ENCODE assay signal across 31 mouse cellular contexts in genomic region chr7:90352183-90352582, GRCm38 (mm10).
"Had no signal": no experiment of that assay in that cellular context is flagged by ENCODE, and none has a peak within 500 bp of the region (broad histone marks: within the 10 kb centered on the region; RNA-seq: fewer than 3 reads in every experiment).

No protein-coding gene starts in this region.

- ATAC-seq: liver, embryonic 12.5 days; liver, postnatal 0 days; lung, postnatal 0 days; midbrain, embryonic 13.5 days; midbrain, embryonic 15.5 days; midbrain, embryonic 16.5 days had no signal

- H3K4me2 ChIP-seq: limb, embryonic 12.5 days; limb, embryonic 13.5 days; limb, embryonic 15.5 days; liver, embryonic 11.5 days; liver, embryonic 12.5 days; liver, embryonic 13.5 days; liver, embryonic 15.5 days; lung, embryonic 14.5 days; lung, embryonic 15.5 days; midbrain, embryonic 12.5 days; midbrain, embryonic 13.5 days; midbrain, embryonic 15.5 days; neural tube, embryonic 12.5 days had no signal

- H3K36me3 ChIP-seq: limb, embryonic 10.5 days; limb, embryonic 12.5 days; limb, embryonic 13.5 days; limb, embryonic 15.5 days; liver, embryonic 12.5 days; liver, embryonic 13.5 days; liver, embryonic 15.5 days; lung, embryonic 15.5 days; midbrain, embryonic 10.5 days; midbrain, embryonic 12.5 days; midbrain, embryonic 13.5 days; midbrain, embryonic 15.5 days; neural tube, embryonic 12.5 days had no signal

- H3K27me3 ChIP-seq: limb, embryonic 12.5 days; limb, embryonic 13.5 days; limb, embryonic 15.5 days; liver, embryonic 12.5 days; liver, embryonic 13.5 days; liver, embryonic 15.5 days; lung, embryonic 15.5 days; megakaryocyte, embryonic 14.5 days; midbrain, embryonic 12.5 days; midbrain, embryonic 13.5 days; midbrain, embryonic 15.5 days; neural tube, embryonic 12.5 days had no signal

- H3K4me1 ChIP-seq: liver, embryonic 12.5 days; liver, embryonic 13.5 days; liver, embryonic 15.5 days; lung, embryonic 15.5 days; midbrain, embryonic 10.5 days; midbrain, embryonic 12.5 days; midbrain, embryonic 13.5 days; midbrain, embryonic 15.5 days; neural tube, embryonic 12.5 days had no signal

- H3K4me3 ChIP-seq: limb, embryonic 10.5 days; limb, embryonic 12.5 days; limb, embryonic 13.5 days; limb, embryonic 15.5 days; liver, embryonic 12.5 days; liver, embryonic 13.5 days; liver, embryonic 15.5 days; lung, embryonic 15.5 days; megakaryocyte, embryonic 14.5 days; midbrain, embryonic 10.5 days; midbrain, embryonic 12.5 days; midbrain, embryonic 13.5 days; midbrain, embryonic 15.5 days; myocyte; neural tube, embryonic 12.5 days had no signal

- H3K9ac ChIP-seq: limb, embryonic 12.5 days; limb, embryonic 13.5 days; limb, embryonic 15.5 days; liver, embryonic 12.5 days; liver, embryonic 13.5 days; liver, embryonic 14.5 days; liver, embryonic 15.5 days; liver, postnatal 0 days; lung, embryonic 14.5 days; lung, embryonic 15.5 days; midbrain, embryonic 12.5 days; midbrain, embryonic 13.5 days; midbrain, embryonic 15.5 days; neural tube, embryonic 12.5 days had no signal

- H3K27ac ChIP-seq: limb, embryonic 10.5 days; limb, embryonic 12.5 days; limb, embryonic 13.5 days; limb, embryonic 15.5 days; liver, embryonic 12.5 days; liver, embryonic 13.5 days; liver, embryonic 14.5 days; liver, embryonic 15.5 days; lung, embryonic 15.5 days; macrophage; midbrain, embryonic 10.5 days; midbrain, embryonic 12.5 days; midbrain, embryonic 13.5 days; midbrain, embryonic 15.5 days; neural tube, embryonic 12.5 days had no signal

- DNase-seq: left cerebral cortex, postnatal 4 days; liver; liver, embryonic 13.5 days; liver, postnatal 0 days; lung, adult 18-20 months; lung, adult 2 months; lung, embryonic 14.5 days; lung, postnatal 10 days; lung, postnatal 14 days; lung, postnatal 36 days; lung, postnatal 4 days; midbrain, embryonic 14.5 days had no signal

- H3K9me3 ChIP-seq: limb, embryonic 10.5 days; limb, embryonic 12.5 days; limb, embryonic 13.5 days; limb, embryonic 15.5 days; liver, embryonic 12.5 days; liver, embryonic 13.5 days; liver, embryonic 15.5 days; lung, embryonic 15.5 days; megakaryocyte, embryonic 14.5 days; midbrain, embryonic 10.5 days; midbrain, embryonic 12.5 days; midbrain, embryonic 13.5 days; midbrain, embryonic 15.5 days; neural tube, embryonic 12.5 days had no signal
